Mouse (Mus musculus): ENCODE measurements at regions not wholly inside any gene's neighbourhood (a gene's known extent, or its start where the extent isn't known, plus 50 kb on each side); places are given as distances from the start of the nearest gene placed in this dataset.

DNA sequence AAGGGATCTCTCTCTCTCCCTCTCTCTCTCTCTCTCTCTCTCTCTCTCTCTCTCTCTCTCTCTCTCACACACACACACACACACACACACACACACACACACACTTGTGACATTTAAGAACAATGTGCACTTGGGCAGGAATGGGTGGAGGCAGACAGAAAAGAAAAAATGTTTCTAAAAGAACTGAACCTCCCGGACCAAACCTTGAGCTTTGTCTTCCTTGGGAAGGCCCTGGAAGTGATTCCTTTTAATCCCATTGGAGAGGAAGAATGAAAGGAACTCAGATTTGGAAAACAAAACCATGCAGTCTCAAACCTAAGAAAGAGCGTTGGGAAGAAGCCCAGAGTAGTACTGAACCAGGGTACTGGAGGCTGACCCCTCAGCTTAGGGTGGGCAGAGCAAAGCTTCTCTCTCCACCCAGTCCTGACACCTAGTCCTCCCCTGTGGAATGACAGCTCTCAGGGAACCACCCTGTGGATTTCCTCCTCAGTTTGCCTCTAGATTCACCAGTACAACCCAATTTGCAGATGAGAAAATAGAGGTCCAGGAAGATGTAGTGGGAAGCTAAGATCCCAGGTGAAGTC is 152.3 kb upstream of the Rgma start:
- no peaks in the 10 kb centered on the region for H3K36me3 ChIP-seq (ENCODE audit: control insufficient read depth, insufficient read depth, low read length, poor library complexity, severe bottlenecking)
- no peak overlapping the region for H3K9ac ChIP-seq (ENCODE audit: low read depth, poor library complexity, severe bottlenecking)
- H3K9me3 ChIP-seq (replicated peaks; ENCODE audit: control insufficient read depth, insufficient read depth, low read length, poor library complexity, severe bottlenecking) = no peaks in the 10 kb centered on the region
- no peaks in the 10 kb centered on the region for H3K27me3 ChIP-seq (ENCODE audit: control insufficient read depth, insufficient read depth, low read length, poor library complexity, severe bottlenecking)
- no peak overlapping the region for H3K4me3 ChIP-seq (ENCODE audit: low read depth, low read length)
- no peak for TF ChIP-seq CTCF (IDR thresholded peaks at IDR 0.05; ENCODE audit: low read depth, low read length)
- no peak for TF ChIP-seq POLR2A (IDR thresholded peaks at IDR 0.05; ENCODE audit: insufficient read depth, low read length)
- no peak for TF ChIP-seq EP300 (IDR thresholded peaks at IDR 0.05; ENCODE audit: insufficient read depth, low read depth, low read length)
- no peaks in the 10 kb centered on the region for H3K4me1 ChIP-seq (ENCODE audit: control insufficient read depth, insufficient read depth, low read length)
- H3K27ac ChIP-seq (ENCODE audit: insufficient read depth, low read length) = peak overlapping the region; percentile 69

DNA sequence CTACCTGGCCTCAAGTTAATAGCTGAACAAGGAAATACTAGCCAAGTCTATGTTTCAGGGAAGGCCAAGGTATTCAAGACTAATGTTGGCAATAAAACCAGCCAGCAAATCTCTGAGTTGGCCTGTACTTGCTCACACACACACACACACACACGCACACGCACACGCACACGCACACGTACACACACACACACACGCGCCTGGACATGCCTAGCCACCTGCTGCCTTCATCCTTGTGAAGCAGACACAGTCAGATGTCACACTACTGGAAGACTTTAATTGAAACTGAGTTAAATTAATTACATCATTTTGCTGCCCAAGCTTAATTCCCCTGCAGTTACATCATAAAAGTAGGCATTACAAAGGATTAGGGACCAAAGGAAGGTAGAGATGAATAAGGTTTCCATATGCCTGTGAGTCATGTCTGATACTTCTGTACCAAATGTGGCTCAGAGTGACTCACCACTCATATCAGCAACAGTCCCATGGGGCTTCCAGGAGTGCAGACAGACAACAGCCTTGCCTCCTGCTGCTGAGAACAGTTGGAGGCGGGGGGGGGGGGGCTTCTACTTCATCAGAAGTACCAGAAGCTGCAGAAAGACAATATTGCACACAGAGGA is 141.7 kb upstream of the Rgma start:
- peaks cover 4% of the 10 kb centered on the region for H3K9me3 ChIP-seq (replicated peaks; ENCODE audit: control insufficient read depth, insufficient read depth, low read length, poor library complexity, severe bottlenecking)
- TF ChIP-seq EP300 (IDR thresholded peaks at IDR 0.05; ENCODE audit: insufficient read depth, low read depth, low read length) = no peak
- TF ChIP-seq CTCF (IDR thresholded peaks at IDR 0.05; ENCODE audit: low read depth, low read length) = no peak
- TF ChIP-seq POLR2A (IDR thresholded peaks at IDR 0.05; ENCODE audit: insufficient read depth, low read length) = no peak
- no peaks in the 10 kb centered on the region for H3K4me1 ChIP-seq (ENCODE audit: control insufficient read depth, insufficient read depth, low read length)
- H3K4me3 ChIP-seq (ENCODE audit: low read depth, low read length) = no peak overlapping the region
- H3K27ac ChIP-seq (ENCODE audit: insufficient read depth, low read length) = no peak overlapping the region
- H3K27me3 ChIP-seq (ENCODE audit: control insufficient read depth, insufficient read depth, low read length, poor library complexity, severe bottlenecking) = no peaks in the 10 kb centered on the region; the same call in 1 of the 2 replicates
- no peak overlapping the region for H3K9ac ChIP-seq (ENCODE audit: low read depth, poor library complexity, severe bottlenecking)
- H3K36me3 ChIP-seq (ENCODE audit: control insufficient read depth, insufficient read depth, low read length, poor library complexity, severe bottlenecking) = no peaks in the 10 kb centered on the region

DNA sequence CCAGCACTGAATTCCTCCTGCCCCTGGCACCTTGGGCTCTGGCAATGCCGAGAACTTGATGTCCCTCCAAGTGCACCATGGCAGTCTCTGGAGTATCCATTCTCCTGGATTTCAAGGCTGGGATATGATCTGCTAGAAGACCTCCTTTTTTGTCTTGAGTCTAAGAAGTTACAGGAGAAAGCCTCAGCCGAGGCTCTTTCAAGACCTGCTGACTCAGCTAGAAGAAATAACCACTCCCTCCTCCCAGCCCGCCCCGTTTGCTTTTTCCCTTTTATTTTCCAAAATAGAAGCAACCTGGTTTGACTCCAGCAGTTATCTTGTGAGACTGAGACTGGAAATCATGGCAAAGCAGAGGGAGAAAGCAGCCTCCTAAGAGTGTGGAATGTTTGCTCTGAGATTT is 136.8 kb upstream of the Rgma start:
- Histone ChIP-seq H3K9me3 (replicated peaks; ENCODE audit: control insufficient read depth, insufficient read depth, low read length, poor library complexity, severe bottlenecking) (no peaks in the 10 kb centered on the region), H3K27ac (ENCODE audit: insufficient read depth, low read length) (no peak overlapping the region), H3K4me1 (ENCODE audit: control insufficient read depth, insufficient read depth, low read length) (no peaks in the 10 kb centered on the region), H3K36me3 (ENCODE audit: control insufficient read depth, insufficient read depth, low read length, poor library complexity, severe bottlenecking) (no peaks in the 10 kb centered on the region), H3K27me3 (ENCODE audit: control insufficient read depth, insufficient read depth, low read length, poor library complexity, severe bottlenecking) (no peaks in the 10 kb centered on the region; the same call in 1 of the 2 replicates), H3K4me3 (ENCODE audit: low read depth, low read length) (no peak overlapping the region), H3K9ac (ENCODE audit: low read depth, poor library complexity, severe bottlenecking) (no peak overlapping the region)
- TF ChIP-seq CTCF (IDR thresholded peaks at IDR 0.05; ENCODE audit: low read depth, low read length) = no peak
- no peak for TF ChIP-seq POLR2A (IDR thresholded peaks at IDR 0.05; ENCODE audit: insufficient read depth, low read length)
- TF ChIP-seq EP300 (IDR thresholded peaks at IDR 0.05; ENCODE audit: insufficient read depth, low read depth, low read length) = no peak

DNA sequence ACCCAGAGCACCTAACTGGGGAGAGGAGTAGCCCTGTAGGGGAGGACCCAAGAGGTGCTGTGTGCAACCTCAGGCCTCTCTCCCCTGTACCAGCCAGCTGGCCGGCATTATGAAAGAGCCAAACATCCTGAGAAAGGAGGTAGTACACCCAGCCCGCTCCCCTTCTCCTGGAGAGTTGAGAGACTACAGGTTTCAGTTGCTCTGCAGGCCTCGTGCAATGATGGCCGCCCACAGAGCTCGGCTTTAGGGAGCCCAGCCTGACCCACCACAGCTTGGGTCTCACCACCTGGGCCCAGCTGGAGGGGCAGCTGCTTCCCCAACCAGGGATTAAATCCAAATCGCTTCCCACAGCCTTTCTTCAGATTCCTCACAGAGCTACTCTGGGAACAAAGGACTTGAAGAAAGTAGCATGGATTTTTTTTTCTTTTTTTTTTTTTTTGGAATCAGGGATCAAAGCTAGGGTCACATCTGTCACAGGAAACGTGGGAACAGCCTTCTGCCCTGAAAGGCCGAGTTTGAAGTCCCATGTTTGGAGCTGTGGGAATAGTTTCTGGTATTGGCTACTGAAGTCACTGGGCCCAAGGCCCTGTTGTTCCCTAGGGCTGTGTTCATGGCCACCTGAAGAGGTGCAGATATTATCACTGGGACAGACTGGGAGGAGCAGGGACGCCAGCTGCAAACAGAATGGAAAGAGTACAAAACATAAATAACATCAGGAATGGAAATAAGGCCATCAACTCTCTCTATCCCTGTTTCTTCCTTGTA is 131.5 kb upstream of the Rgma start:
- H3K9me3 ChIP-seq (replicated peaks; ENCODE audit: control insufficient read depth, insufficient read depth, low read length, poor library complexity, severe bottlenecking) = no peaks in the 10 kb centered on the region
- no peaks in the 10 kb centered on the region for H3K4me1 ChIP-seq (ENCODE audit: control insufficient read depth, insufficient read depth, low read length)
- no peak overlapping the region for H3K9ac ChIP-seq (ENCODE audit: low read depth, poor library complexity, severe bottlenecking)
- no peaks in the 10 kb centered on the region for H3K36me3 ChIP-seq (ENCODE audit: control insufficient read depth, insufficient read depth, low read length, poor library complexity, severe bottlenecking)
- no peak overlapping the region for H3K4me3 ChIP-seq (ENCODE audit: low read depth, low read length)
- TF ChIP-seq POLR2A (IDR thresholded peaks at IDR 0.05; ENCODE audit: insufficient read depth, low read length) (no peak), EP300 (IDR thresholded peaks at IDR 0.05; ENCODE audit: insufficient read depth, low read depth, low read length) (no peak), CTCF (IDR thresholded peaks at IDR 0.05; ENCODE audit: low read depth, low read length) (no peak)
- H3K27me3 ChIP-seq (ENCODE audit: control insufficient read depth, insufficient read depth, low read length, poor library complexity, severe bottlenecking) = peaks cover 2% of the 10 kb centered on the region; the same call in 1 of the 2 replicates
- no peak overlapping the region for H3K27ac ChIP-seq (ENCODE audit: insufficient read depth, low read length)

DNA sequence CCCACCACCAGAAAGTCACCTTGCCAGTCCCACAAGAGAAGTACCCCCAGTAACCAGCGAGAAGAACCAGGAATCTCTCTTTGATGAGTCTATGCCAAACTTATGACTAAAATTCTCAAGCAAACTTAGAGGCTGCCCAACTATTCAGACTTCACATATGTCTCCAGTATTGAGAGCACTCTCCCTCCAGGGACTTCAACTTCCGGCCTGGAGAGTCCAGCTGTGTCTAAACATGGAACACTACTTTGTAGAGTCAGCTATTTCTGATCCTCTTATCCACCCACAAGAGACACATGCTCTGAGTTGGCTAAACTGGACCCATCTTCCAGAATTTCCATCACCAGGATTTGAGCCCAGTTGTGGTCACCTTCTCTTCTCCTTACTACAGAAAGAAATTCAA is 129.9 kb upstream of the Rgma start:
- Histone ChIP-seq H3K27me3 (ENCODE audit: control insufficient read depth, insufficient read depth, low read length, poor library complexity, severe bottlenecking) (peaks cover 2% of the 10 kb centered on the region; the same call in 1 of the 2 replicates), H3K4me1 (ENCODE audit: control insufficient read depth, insufficient read depth, low read length) (no peaks in the 10 kb centered on the region), H3K4me3 (ENCODE audit: low read depth, low read length) (no peak overlapping the region), H3K36me3 (ENCODE audit: control insufficient read depth, insufficient read depth, low read length, poor library complexity, severe bottlenecking) (no peaks in the 10 kb centered on the region), H3K9me3 (replicated peaks; ENCODE audit: control insufficient read depth, insufficient read depth, low read length, poor library complexity, severe bottlenecking) (no peaks in the 10 kb centered on the region), H3K9ac (ENCODE audit: low read depth, poor library complexity, severe bottlenecking) (no peak overlapping the region), H3K27ac (ENCODE audit: insufficient read depth, low read length) (no peak overlapping the region)
- no peak for TF ChIP-seq POLR2A (IDR thresholded peaks at IDR 0.05; ENCODE audit: insufficient read depth, low read length)
- no peak for TF ChIP-seq EP300 (IDR thresholded peaks at IDR 0.05; ENCODE audit: insufficient read depth, low read depth, low read length)
- TF ChIP-seq CTCF (IDR thresholded peaks at IDR 0.05; ENCODE audit: low read depth, low read length) = no peak

DNA sequence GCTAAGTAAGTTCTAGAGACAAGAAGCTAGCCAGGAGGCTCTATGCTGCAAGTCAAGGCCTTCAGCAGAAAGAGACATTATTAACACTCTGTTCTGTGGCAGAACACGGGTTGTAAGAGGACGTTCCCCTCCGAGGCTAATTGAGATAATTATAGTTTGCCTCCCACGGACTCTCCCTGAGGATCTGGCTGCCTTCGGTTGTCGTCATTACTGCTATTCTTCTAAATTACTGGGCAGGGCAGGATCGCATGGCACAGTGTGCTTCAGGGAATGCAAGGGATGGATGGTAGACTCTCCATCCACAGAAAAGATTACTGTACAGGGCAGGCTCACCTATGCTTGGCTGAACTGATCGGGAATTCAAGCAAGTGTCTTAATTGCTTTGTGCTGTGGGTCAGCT is 124.7 kb upstream of the Rgma start:
- no peaks in the 10 kb centered on the region for H3K4me1 ChIP-seq (ENCODE audit: control insufficient read depth, insufficient read depth, low read length)
- no peak overlapping the region for H3K9ac ChIP-seq (ENCODE audit: low read depth, poor library complexity, severe bottlenecking)
- peaks cover 2% of the 10 kb centered on the region; the same call in 1 of the 2 replicates for H3K27me3 ChIP-seq (ENCODE audit: control insufficient read depth, insufficient read depth, low read length, poor library complexity, severe bottlenecking)
- H3K36me3 ChIP-seq (ENCODE audit: control insufficient read depth, insufficient read depth, low read length, poor library complexity, severe bottlenecking) = no peaks in the 10 kb centered on the region
- H3K27ac ChIP-seq (ENCODE audit: insufficient read depth, low read length) = no peak overlapping the region
- peaks cover 4% of the 10 kb centered on the region; the same call in 1 of the 2 replicates for H3K9me3 ChIP-seq (replicated peaks; ENCODE audit: control insufficient read depth, insufficient read depth, low read length, poor library complexity, severe bottlenecking)
- no peak overlapping the region for H3K4me3 ChIP-seq (ENCODE audit: low read depth, low read length)
- no peak for TF ChIP-seq POLR2A (IDR thresholded peaks at IDR 0.05; ENCODE audit: insufficient read depth, low read length)
- no peak for TF ChIP-seq EP300 (IDR thresholded peaks at IDR 0.05; ENCODE audit: insufficient read depth, low read depth, low read length)
- no peak for TF ChIP-seq CTCF (IDR thresholded peaks at IDR 0.05; ENCODE audit: low read depth, low read length)
